Mouse (Mus musculus): ENCODE data around the gene Ropn1l. TPM values are rescaled to one million over a fixed set of nuclear protein-coding genes. Genes with fewer than 3 reads are reported as not detected.

Ropn1l gene
- not detected for total RNA-seq (2021)
- long read RNA-seq, experiment 1 = 0 reads
- long read RNA-seq, experiment 2 = 0 reads

DNA sequence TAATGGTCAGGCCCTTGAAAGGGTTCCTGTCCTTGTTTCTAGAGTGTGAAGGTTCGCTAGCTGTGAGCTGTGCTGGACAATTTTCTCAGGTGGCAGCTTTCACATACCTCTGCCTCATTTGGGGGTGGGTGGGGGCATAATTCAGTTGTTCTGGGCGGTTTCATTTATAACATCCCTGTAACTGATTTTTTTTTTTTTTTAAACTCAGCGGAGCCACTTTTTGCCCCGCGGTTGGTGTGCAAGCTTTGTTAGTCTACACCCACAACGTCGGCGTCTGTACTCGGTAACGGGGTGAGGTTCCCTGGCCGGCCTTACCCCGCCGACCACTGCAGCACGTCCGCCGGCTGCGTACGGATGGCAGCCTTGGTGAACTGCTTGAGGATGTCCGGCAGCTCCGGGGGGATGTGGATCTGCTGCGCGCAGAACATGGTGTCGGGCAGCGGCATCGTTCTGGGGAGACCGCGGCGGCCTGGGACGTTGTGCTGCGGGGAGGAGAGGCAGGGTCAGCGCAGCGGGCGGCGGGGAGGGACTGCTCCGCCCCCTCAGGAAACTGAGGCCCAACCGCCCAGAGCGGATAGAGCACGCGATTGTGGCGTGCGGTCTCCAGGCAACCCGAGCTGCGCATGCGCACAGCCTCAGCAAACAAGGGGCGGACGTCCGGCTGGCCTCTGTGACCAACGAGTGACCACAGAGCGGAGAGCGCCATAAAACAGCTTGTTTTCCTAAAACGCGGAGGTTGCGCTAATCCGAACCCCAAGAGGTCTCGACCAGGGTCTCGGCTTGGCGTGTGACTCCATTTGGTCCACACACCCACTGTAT is at the start of gene Ropn1l:
TSS of gene Ropn1l (minus strand) at position 640 of the 819 bp plus-strand sequence.
- peak; percentile 93 for DNase-seq (ENCODE audit: low spot score)

DNA sequence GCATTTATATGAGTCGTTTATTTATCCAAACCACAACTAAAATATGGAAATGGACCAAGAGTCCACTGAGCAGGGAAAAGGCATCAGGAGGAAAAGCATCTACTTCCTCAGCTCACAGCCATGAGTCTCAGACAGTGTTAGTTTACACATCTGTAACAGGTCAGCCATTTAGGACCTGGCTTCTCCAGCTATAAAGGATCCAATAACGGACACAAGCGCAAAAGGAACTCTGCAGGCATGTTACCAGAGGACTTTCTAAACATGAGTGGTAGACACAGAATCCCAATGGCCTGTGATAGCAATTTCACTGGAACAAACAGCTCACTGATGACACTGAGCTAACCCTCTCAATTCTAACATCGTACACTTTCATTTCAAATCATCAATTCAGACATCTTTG is 49.5 kb upstream of the Ropn1l start:
- DNase-seq (ENCODE audit: low spot score) = peak; percentile 52

DNA sequence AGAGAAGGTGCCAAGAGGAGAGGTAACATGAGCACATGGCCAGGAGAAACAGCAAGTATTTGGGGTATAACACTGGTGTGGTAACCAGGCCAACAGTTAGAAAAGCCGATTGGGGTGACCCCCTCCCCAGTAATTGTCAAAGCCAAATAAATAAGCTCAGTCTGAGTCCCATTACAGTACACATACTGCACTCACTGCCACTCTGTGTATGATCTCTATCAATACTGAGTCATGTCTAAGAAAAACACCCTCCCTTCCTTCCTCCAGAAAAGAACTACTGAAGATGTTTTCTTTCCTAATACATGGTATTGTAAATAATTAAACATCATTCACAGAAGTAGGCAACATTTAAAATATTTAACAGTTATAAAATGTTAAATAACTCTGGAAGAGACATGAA is 48.8 kb upstream of the Ropn1l start:
- DNase-seq (ENCODE audit: low spot score) = no peak

DNA sequence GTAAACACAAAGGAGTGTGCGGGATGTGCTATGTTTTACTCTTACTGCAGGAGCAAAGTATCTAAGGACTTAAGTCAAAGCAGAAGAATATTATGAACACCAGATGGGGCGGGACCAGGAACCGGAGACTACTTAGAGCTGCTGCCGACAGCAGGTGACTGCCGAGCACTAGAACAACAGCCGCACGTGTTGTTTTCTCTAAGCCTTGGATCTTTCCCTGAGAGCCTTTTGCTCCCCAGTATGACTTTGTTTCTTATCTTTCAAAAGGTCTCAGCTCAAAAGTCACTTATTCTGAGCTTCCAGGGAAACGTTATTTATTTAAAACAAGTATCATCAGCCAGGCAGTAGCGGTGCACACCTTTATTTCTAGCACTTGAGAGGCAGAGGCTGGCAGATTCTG is 41.3 kb upstream of the Ropn1l start:
- DNase-seq (ENCODE audit: low spot score) = no peak

DNA sequence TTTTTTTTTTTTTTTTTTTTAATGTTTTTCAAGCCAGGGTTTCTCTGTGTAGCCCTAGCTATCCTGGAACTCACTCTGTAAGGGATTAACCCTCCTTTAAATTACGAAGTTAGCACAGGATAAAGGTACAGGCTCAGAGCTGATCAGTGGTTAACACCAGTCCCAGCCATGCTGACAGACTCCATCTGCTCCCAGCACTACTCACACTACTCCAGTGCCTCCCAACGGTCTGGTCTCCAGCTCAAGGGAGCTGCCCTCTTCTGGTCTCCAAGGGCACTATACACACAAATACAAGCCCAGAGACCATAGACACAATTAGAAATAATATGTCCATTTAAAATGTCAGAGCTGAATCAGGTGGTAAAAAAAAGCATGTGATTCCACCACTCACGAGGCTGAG is 40.8 kb upstream of the Ropn1l start:
- no peak for DNase-seq (ENCODE audit: low spot score)

DNA sequence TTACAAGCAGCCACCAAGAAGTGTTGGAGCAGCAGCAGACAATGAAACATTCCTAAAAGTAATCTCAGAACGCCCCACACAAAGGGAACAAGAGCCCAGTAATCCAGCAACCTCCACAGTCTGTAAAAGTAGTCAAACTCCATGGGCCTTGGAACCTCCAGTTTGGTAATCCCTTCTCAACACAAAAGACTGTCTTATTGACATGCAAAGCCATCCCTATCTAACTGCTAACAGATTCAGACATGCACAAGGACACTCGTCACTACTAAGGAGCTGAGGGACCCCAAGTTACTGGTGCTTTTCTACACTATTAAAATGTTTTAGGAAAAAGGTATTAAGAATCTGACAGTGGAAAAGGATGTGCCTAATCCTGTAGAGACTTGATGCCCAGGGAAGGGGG is 33.9 kb upstream of the Ropn1l start:
- no peak for DNase-seq (ENCODE audit: low spot score)

DNA sequence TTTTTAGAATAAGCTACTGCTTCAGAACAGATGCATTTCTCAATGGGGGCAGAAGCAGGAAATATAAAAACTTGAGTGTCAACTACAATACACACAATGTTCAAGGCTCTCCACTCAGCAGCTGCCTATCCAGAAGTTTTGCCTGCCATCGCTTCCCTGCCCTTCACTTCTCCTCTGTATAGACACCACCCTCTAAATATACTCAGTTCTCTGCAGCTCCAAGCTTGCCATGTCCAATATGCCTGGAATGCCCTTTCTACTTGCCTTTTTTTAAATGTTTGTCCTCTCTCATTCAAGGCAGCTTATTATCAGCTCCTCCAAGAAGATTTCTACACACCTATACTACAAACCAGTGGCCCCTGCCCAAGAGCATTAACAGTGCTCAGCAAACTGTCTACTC is 23.1 kb upstream of the Ropn1l start:
- no peak for DNase-seq (ENCODE audit: low spot score)

DNA sequence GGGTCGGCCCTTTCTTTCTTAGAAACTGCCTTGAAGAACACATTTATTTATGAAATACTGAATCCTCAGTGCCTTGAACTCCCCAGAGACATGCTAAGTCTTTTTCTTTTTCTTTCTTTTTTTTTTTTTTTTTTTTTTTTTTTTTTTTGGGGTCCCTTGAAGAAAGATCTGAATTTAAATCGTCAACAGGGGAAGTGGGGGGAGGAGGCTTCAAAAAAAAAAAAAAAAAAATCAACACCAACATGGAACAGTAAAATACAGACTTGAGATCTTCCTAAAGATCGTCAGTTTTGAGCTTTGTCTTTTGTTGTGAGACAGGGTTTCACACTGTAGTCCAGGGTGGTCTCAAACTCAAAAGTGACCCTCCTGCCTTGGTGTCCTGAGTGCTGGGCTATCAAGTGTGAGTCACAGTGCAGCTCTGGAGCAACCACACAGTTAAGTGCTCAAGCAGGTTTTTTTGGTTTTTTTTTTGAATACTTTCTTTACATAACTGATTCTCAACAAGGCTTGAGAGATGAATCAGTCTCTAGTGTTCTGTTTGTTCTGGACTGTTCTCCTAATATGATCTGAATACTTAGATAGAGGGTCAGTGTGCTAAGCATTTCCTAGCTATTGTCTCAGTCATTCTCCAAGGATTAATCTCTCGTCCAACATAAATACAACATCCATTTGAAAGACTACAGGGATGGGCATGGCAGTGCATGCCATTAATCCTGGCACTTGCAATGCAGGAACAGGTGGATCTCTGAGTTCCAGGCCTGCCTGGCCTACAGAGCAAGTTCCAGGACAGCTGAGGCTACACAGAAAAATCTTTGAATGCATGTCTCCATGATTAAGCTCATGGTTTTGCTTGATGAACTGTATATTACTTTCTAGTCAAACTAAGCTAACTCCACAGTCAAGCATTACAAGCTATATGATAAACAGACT is 19.4 kb upstream of the Ropn1l start:
- DNase-seq (ENCODE audit: low spot score) = no peak

DNA sequence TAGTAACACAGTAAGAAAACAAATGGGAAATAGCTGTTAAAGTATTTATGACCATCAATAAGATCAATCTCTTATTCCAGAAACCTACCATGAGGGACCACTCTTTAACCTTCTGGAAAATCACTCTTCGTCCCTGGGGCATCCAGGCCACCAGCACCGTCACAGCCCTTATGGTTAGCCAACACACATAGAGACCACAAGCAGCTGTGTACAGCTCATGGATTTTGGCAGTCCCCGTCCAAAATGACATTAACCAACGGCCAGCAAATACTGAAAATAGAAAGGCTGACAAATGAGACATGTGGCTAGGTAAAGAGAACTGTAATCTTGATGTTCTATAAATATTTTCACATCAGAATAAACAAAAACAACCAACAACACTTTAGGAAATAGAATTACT is 18.0 kb upstream of the Ropn1l start:
- peak; percentile 43 for DNase-seq (ENCODE audit: low spot score)

DNA sequence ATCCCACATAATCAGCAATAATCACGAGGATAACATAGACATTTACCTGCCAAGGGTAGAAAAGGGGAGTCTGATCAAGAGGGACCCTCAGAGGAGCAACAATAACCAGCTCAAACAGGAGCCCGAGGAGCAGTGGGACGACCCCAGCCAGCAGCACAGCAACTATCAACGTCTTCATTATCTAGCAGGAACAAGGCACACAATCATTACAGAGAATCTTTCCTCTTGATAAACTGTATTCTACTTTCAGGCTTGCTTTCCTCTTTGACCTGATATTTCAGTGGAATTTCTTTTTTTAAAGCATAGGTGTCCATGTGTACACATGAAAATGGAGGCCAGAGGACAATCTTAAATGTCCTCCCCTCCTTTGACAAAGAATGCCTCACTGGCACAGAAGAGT is 16.0 kb upstream of the Ropn1l start:
- DNase-seq (ENCODE audit: low spot score) = no peak

DNA sequence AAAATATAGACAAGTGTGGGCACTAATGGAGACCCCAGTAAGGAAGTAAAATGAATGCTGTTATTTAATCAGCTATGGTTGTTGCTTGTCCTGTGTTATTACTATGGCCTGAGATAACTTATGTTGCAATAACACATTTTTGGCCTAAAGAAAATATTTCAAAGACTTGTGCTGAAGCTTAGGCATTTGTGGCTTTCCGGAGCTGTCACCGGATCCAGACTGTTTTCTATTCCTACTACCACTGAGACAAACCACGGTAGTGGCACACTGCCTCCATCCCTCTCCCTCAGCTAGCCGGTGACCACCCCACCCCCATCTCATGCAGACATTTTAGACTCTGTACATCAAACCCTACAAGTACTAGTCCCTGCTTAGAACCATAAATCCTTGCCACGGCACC is 15.3 kb upstream of the Ropn1l start:
- DNase-seq (ENCODE audit: low spot score) = no peak

DNA sequence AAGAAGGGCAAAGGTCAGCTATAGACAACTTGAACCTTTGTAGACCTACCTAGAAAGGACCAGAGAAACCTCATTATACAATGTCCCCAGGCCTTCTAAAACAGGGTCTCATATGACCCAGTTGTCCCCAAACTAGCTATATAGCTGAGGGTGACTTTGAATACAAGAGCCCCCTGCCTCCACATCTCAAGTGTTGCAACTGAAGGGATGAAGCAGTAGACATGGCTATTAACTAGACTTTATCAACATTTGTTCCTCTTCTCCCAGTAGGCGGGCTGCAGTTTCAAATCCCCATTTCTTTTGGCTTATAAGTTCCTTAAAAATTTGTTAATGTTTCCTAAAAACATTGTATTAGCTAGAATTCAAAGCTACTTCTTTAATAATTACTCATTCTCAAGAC is 13.2 kb upstream of the Ropn1l start:
- DNase-seq (ENCODE audit: low spot score) = no peak

DNA sequence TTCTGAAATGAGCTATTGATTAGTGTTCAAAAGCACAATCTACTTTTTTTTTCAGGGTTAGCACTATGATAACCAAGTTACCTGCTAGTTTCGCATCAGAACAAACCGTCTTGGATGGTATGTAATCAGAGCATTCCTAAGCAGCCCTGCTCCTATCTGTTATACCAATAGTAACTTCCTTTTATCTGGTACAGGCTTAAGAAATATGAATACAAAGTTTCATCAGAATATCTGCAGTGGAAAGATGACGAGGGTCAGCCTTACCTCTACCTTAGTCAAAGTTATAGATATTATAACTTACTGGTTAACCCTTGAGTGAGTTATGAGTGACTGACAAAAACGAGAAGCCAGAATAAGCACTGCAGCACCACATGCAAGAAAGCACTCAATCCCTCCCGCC is 12.8 kb upstream of the Ropn1l start:
- no peak for DNase-seq (ENCODE audit: low spot score)

DNA sequence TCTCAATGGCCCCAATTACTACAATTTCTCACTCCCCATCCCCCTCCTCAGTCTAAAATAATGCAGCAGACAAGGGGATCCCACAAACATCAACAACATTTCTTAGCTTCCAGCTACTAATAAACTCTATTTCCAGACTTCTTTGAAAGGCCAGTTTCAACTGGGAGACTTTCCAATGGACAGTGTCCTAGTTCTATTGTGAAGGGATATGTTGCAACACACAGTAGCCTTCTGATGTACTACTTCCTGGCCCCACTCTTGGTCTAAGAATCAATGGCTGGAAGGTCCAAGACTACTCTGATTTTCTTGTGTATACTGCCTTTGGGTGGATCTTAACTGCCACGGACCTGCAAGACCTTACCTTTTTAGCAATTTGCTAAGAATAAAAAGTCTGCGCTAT is 12.3 kb upstream of the Ropn1l start:
- DNase-seq (ENCODE audit: low spot score) = no peak

DNA sequence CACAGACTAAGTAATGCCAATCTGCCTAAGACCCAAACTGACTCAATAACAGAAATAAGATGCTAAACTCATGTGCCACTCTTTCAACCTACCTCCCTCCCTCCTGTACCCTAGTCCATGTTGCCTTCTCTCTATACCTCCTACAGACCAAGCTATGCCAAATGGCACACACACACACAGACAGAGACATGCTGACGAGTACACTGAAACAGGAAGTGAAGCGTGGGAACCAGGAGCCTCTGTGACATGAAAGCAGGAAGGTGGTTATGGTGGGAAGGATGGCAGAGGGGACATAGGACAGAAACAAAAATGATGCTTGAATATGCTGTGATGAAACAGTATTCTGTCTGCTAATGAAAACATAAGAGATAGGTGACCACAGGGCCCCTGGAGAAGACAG is 7.0 kb upstream of the Ropn1l start:
- DNase-seq (ENCODE audit: low spot score) = no peak

DNA sequence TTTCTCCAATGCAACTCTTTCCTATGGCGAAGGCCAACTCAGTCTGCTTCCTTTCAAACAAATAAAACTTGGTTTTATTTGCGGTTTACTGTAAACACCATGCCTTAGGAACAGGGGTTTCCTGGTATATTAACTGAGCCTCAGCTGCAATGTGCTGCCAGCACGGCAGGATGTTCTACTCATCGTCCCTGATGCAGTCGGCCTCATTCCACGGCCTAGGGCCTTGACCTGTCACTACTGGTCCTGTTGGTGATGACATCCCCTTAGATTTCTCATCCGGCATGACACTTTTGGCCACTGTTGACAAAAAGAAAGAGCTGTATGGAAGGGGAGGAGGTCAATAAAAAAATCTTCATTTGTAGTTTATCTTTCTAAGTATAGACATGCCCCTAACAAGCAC is 4.5 kb upstream of the Ropn1l start:
- no peak for DNase-seq (ENCODE audit: low spot score)

DNA sequence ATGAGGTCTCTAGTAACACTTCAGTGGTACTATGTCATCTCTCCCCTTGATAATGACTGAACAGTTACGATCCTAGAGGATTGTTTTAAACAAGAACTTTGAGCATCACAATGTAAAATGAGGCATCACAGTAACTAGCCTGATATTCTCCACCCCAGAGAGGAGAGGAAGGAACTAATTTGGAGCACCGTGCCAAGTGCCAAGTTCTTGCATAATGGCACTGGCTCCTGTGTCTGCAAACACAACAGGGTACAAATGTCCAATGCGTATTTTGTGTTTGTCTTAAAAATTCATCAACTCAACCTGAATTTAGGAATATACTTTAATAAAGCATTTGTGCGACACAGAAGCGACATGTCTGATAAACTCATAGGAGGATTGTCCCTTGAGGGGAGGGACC is 2.8 kb upstream of the Ropn1l start:
- DNase-seq (ENCODE audit: low spot score) = no peak

DNA sequence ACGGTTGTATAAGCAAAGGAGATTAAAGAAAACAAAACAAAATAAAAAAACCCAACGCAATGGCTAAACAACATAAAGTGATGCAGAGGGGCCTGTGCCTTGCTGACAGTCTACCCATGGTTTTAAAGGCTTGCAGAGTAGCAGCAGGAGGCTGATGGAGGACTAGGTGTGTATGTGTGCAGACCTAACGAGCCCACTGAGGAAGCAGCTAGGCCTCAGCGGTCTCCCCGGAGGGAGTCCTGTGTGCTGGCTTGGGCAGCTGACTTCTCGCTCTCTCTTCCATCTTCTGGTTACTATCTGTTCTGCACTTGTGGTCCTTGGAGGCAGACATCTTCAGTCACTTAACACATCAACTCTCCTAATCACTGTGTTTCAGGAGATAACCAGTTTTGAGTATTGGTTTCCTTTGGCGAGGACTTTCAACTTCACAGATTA is 1.3 kb upstream of the Ropn1l start:
- no peak for DNase-seq (ENCODE audit: low spot score)

DNA sequence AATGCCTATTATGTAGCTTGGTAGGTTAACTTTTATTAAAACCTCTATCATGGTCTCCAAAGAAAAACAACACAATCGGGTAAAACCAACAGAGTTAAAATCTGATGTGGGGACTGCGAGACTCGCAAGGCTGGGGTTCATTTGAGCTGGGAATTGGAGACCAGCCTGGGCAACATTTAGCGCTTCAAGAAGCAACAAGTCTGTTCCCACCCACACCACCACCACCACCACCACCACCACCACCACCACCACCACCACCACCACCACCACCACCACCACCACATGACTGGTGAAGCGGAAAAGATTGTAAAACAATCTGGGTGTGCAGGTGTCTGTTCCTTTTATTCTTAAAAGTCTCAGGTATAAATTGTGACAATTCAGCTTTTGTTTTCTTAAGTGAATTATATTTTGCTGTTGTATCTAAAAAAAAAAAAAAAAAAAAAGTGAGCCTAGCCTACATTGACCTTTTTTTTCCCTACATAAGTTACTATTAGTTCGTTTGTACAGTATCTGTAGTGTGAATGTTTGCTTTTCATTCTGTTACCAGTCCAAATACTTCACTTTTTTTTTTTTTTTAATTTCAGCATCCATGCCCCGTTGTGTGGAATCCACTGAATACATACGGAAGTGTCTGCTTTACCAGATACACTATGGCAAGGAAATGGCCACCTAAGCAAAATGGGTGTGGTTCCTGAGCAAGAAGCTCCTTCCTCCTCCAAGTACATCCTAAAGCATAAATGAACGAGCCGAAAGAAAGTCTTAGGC is 741 bp upstream of the Ropn1l start:
- no peak for DNase-seq (ENCODE audit: low spot score)

DNA sequence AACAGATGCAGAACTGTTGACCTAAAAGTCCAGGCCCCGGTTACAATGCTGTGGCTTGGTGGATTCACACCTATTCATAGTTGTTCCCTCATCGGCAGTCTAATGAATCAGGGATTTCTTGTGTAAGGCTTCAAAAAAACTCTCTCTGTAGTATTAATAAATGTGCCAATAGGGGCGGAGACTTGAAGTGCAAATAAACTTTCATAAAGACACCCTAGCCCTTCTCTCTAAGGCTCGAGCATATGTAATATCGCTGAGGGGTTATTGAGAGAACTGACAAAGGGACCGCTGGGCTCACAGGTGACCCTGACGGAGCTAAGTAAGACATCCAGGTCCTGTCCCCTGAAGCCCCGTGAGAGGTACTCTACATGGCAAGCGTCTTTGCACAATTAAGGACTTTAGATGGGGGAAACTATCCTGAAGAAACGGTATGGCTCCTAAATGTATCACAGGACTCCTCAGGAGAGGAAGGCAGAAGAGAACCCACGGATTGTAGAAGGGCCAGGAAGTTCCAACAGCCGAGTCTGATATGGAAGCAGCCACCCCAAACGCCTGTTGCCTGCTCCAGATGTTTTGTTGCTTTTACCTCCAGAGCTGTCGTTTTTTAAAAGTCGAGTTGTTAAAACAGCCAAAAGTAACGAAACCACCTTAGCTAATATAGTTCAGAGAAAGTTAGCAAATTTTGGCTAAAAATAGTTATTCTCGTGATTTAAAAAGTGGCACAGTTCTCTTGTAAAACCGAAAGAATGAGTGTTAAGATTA is 1.0 kb downstream of the Ropn1l start:
- no peak for DNase-seq (ENCODE audit: low spot score)

DNA sequence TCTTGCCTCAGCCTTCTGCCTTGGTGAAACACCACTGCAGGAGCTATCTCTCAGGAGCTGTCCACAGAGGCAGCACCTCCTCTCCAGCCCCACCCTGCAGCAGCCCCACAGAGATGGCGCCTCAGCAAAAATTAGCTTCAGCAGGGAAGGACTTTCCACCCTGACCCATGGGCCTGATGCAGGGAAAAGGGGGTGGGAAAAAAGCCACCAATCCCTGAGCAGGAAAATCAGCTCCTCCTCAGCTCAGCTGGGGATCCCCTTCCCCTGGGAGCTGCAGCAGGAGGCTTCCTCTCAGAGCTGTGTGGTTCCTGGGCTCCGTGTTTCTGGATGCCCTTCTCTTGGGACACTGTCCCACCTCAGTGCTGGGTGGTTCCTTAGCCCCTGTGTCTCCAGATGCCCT is 3.8 kb downstream of the Ropn1l start:
- DNase-seq (ENCODE audit: low spot score) = no peak

Data from gastrocnemius, adult 18-20 months (tissue).